Mouse (Mus musculus): Measurements from ENCODE around the gene Wnt11. TPM values are rescaled to one million over a fixed set of nuclear protein-coding genes. Genes with fewer than 3 reads are reported as not detected.

Gene Wnt11
- polyA plus RNA-seq, 1 experiment = not detected

DNA sequence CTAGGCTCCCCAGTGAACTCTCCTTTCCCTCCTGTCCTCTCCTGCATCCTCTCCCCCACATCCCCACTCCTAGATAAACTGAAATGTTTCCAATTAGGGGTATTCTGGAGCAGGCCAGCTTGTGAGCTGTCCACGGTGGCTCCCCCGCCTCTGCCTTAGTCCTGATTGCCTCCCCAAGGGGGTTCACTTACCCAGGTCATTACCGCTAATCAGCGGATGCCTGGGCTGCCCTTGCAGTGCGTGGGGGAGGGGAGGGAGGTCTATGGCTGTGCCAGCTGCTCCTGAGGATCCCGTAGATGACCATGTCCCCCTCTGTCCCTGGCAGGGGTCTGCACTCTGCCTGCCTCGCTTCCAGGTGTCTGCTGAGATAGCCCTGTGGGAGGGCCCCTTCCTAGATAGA is 8.7 kb downstream of the Wnt11 start:
- TF ChIP-seq GATA1 (IDR thresholded peaks at IDR 0.05; ENCODE audit: low read length) = no peak

DNA sequence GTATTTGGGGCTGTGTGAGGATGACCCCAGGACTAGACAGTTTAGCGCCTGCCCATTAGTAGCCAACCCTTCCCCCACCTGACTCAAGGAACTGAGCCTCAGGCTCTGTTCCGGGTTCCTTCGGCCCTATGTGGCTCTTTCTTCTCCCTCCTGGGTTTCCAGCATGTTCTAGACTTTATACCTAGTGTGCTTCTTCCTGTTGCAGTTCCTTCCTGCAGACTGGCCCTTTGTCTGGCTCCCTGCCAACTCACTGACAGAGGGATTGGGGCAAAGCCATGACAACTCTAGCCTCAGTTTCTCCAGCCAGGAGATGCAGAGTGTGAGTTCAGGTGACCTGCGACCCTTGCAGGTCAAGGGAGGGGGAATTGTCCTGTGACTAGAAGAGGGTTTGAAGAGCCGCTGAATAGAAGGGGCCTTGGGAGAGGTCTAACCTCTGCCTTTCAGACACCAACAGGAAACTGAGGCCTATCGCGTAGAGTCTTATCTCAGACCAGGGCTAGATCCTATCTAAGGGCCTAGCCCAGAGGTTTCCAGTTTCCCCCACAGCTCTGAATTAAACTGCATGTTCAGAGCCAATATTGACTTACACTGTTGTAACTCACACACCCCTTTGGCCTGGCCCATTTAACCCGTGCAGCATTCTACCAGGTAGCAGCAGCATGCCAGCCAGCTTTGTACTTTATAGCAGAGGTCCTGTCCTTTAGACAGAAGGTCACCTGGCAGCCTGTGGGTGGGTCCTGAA is 14.2 kb downstream of the Wnt11 start:
- no peak for TF ChIP-seq GATA1 (IDR thresholded peaks at IDR 0.05; ENCODE audit: low read length)

GRCm38 (mm10) chr7:98850388-98850787 is 15.5 kb downstream of the Wnt11 start:
- TF ChIP-seq GATA1 (IDR thresholded peaks at IDR 0.05; ENCODE audit: low read length) = no peak

DNA sequence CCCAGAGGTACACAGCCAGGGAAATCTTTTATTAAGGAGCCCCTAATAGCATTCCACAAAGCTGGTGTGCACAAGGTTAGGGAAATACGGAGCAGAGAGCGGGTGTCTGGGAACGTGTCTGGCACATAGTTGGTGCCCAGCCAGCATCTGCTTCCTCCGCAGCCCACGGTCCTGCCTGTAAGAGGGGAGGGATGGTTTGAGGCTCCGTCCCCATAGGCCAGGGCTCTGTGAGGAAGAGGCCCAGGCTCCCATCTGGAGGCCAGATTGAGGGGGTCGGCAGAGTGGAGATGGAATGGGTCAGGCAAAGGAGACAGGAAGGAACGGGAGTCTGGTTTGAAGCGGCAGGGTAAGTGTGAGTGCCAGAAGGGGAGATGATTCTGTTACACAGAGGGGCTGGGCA is 16.3 kb downstream of the Wnt11 start:
- TF ChIP-seq GATA1 (IDR thresholded peaks at IDR 0.05; ENCODE audit: low read length) = no peak

- no peak for TF ChIP-seq GATA1 (IDR thresholded peaks at IDR 0.05; ENCODE audit: low read length)
Measured at GRCm38 (mm10) chr7:98852950-98853650, 18.2 kb downstream of the Wnt11 start.

GRCm38 (mm10) chr7:98853806-98854205 is 18.9 kb downstream of the Wnt11 start:
- TF ChIP-seq GATA1 (IDR thresholded peaks at IDR 0.05; ENCODE audit: low read length) = no peak

GRCm38 (mm10) chr7:98855388-98855787 is 20.5 kb downstream of the Wnt11 start:
- no peak for TF ChIP-seq GATA1 (IDR thresholded peaks at IDR 0.05; ENCODE audit: low read length)

DNA sequence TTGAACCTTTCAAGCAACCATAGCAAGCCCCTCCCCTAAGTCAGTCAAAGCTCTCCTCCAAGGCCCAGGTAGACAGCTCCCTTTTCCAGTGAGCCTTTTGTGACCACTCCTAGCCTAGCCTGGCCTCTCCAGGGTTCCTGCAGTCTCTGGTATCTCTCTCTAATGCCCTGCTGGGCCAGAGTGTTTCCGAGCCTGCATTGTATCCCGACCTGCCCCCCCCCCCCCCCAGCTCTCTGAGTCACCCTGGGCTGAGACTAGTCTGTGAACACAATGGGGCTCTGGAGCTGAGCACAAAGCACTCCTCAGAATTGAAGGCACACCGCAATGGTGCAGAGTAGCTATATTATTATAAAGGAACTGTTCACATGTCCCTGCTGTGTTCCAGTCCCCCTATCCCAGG is 21.2 kb downstream of the Wnt11 start:
- no peak for TF ChIP-seq GATA1 (IDR thresholded peaks at IDR 0.05; ENCODE audit: low read length)

DNA sequence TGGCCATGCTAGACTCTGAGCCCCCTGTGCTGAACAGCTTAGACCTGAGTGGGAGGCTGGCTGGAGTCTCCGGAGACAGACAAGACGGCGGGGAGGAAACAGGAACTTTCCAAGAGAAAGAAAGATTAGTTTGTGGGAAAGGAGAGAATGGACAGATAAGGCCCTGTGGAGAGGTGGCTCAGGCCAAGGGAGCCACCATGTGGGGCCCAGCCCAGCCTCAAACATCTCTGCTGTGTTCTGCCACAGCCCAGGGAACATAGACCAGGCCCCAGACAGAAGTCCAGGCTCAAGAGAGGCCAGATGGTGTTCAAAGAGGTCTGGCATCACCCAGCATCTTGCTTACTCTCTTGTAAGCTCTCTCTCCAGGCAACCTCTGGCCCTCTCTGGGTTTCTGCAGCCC is 22.2 kb downstream of the Wnt11 start:
- no peak for TF ChIP-seq GATA1 (IDR thresholded peaks at IDR 0.05; ENCODE audit: low read length)

- TF ChIP-seq GATA1 (IDR thresholded peaks at IDR 0.05; ENCODE audit: low read length) = no peak
Measured at GRCm38 (mm10) chr7:98861002-98861401, 26.1 kb downstream of the Wnt11 start.

GRCm38 (mm10) chr7:98862994-98863393 is 28.1 kb downstream of the Wnt11 start:
- no peak for TF ChIP-seq GATA1 (IDR thresholded peaks at IDR 0.05; ENCODE audit: low read length)

DNA sequence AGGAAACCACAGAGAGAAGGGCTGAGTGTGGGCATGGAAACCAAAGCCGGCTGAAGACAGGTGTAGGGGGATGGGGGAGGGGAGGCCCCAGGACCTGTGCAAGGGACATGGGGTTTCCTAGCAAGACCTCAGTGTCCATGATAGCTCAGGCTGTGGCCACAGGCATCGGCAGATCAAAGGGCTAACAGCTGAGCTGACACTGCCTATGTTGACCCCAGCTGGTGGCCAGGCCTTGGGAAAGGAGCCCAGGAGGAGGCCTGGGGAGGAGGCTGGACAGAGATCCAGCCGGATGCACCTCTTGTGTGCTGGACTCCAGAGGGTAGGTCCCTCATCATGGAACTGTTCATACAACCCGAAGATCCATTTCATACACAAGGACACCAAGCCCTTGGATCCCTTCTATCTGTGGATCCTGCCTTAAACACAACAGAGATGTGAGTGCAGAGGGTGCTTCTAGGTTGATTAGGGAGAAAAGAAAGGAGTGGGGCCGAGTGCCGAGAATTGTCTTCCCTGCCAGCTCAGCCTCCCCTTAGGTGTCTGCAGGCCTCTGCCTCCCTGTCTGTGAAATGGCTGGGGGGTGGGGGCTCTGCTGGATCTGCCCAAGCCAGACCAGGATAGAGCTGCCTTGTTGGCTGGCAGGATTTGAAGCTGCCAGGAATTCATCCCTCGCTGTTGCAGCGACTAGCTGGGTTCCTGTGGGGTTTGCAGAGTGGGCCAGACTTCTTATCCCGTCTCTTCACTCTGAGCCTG is 29.2 kb downstream of the Wnt11 start:
- no peak for TF ChIP-seq GATA1 (IDR thresholded peaks at IDR 0.05; ENCODE audit: low read length)

GRCm38 (mm10) chr7:98867053-98867793 is 32.3 kb downstream of the Wnt11 start:
- no peak for TF ChIP-seq GATA1 (IDR thresholded peaks at IDR 0.05; ENCODE audit: low read length)

- TF ChIP-seq GATA1 (IDR thresholded peaks at IDR 0.05; ENCODE audit: low read length) = no peak
Measured at GRCm38 (mm10) chr7:98867794-98868150, 32.9 kb downstream of the Wnt11 start.

- no peak for TF ChIP-seq GATA1 (IDR thresholded peaks at IDR 0.05; ENCODE audit: low read length)
Measured at GRCm38 (mm10) chr7:98869070-98869469, 34.2 kb downstream of the Wnt11 start.

- no peak for TF ChIP-seq GATA1 (IDR thresholded peaks at IDR 0.05; ENCODE audit: low read length)
Measured at GRCm38 (mm10) chr7:98870791-98871190, 35.9 kb downstream of the Wnt11 start.

Measured in G1E-ER4 (cell line).